Mouse (Mus musculus): ENCODE data around the gene Obscn.

Obscn gene

DNA sequence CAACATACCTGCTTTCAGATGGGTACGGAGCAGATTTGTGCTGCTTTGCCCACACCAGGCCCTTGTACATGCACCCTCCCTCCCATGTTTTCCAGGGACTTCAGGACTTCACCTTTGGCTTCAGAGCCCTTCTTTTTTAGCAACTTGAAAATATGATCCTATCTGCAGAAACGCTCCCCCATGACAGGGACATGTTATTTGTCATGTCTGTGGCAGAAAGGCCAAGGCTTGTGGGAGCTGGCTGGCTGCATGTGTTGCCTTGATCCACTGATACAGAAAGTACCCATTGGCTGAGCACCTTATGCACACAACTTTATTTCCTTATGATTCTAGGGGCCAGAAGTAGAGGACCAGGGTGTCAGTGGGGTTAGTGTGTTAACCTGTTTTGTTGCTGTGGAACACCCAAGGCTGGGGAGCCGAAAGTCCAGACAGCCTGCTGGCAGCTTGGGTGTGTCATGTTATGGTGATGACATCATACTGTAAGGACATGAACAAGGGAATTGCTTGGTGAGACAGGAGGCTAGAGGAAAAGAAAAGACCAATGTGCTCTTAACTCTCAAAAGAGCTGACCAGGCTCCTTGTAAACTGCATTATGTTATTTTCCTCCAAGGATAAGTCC, 150.8 kb downstream of the Obscn start:
- in situ Hi-C loops (cut with MboI; ENCODE audit: low sequenced_read_pairs) = no loop called here

DNA sequence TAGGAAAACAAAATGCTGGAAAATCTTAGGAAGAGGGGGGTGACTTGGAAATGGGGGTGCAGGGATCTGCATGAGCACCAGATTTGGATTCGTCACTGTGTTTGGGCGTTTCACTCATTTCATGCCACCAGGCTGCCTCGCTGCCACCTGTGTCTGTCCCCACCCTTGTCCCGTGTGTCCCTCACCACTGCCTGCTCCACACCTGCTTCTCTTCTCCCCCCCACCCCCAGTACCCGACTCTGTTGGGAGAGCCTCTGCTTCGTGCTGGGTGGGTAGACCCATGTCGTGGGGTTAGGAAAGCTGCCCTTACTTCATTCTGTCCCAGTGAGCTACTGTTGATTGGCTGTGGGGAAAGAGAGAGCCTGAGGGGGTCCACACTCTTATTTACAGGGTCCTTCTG, 151.5 kb downstream of the Obscn start:
- in situ Hi-C loops (cut with MboI; ENCODE audit: low sequenced_read_pairs) = no loop called here

DNA sequence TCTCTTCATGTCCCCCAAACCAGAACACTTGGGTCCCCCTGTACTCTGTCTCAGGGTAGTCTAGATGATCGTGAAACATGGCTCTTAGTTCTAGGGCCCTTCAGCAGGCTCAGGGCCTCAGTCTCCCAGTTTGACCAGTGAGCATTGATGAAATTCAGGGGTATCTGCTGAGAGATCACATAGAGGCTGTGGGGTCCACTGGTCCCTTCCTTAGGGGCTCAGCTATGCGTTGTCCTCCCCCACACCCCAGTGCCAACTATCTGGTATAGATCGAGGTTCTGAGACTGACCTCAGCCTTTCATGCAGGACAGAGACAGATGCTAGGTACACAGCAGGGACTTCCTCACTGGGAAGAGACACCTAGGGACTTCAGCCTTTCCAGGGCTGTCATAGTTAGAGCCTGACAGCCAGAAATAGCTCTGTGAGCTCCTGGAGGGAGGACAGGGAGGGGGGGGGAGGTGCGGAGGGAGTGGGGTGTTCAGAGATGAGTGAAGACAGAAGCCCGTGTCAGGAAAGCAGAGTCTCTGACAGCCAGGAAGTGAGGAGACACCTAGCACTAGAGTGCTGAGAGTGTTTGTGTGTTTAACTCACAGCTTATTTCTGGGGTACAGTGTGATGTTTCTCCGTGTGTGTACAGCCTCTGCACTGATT, 152.4 kb downstream of the Obscn start:
- in situ Hi-C loops (cut with MboI; ENCODE audit: low sequenced_read_pairs) = no loop called here

DNA sequence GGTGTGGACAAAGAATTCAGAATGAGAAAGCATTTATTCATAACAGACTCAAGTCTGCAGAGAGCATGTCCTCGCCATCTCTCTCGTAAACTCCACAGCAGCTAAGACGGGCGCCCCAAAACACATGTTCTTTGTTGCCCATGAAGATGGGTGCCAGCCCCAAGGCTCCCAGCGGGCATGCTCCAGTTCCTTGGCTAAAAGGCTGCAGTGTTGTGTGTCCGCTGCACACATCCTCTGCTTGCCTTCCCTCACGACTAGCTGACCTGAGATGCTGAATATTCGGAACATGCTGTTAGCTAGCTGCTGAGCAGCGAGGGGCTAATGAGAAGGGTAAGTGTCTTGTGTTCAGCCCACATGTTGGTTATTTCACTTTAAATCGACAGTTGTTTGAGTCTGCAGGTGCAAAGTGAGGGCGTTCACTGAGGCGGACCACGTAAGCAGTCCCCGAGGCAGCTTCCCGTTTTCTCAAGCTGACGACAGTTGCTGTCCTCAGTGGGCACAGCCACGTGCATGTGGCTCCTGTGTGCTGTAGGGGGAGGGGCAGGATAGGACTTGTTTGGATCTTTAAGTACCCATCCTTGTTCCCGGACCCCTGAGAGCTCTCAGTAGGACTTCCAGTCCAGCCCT, 153.6 kb downstream of the Obscn start:
- in situ Hi-C loops (cut with MboI; ENCODE audit: low sequenced_read_pairs) = no loop called here

DNA sequence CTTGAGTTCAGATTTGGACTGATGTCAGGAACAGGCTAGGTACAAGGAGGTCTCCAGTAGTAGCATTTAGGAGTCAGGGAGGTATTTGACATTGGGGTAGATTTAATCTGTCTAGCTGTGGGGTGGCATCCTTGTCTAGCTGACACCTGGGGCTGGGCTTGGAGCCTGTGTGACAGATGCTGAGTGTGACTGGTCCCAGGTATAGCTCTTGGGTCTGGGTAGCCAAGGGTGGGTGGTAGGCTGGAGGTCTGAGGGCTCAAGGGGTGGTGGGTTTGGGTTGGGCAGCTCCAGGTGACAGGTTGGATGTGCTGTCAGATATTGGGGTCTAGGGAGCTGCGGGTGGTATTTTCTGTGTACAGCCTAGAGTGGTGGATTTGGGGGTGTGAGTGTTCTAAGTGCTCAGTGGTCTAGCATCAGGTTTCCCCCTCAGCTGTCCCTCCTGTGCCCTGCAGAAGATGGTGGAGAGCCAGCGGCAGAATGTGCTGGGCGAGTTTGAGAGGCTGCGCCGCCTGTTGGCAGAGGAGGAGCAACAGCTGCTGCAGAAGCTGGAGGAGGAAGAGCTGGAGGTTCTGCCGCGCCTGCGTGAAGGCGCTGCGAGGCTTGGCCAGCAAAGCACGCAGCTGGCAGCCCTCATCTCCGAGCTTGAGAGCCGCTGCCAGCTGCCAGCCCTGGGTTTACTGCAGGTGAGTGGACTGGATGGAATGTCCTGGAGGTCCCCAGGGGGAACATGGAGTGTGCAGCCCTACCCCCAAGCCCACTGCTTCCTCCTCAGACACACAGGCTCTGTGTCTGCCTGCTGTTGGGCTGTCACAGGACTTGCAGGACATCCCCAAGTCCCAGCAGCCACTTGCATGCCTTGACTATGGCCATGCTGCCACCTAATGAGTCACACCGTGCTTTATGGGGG, 154.4 kb downstream of the Obscn start:
- in situ Hi-C loops (cut with MboI; ENCODE audit: low sequenced_read_pairs) = no loop called here

DNA sequence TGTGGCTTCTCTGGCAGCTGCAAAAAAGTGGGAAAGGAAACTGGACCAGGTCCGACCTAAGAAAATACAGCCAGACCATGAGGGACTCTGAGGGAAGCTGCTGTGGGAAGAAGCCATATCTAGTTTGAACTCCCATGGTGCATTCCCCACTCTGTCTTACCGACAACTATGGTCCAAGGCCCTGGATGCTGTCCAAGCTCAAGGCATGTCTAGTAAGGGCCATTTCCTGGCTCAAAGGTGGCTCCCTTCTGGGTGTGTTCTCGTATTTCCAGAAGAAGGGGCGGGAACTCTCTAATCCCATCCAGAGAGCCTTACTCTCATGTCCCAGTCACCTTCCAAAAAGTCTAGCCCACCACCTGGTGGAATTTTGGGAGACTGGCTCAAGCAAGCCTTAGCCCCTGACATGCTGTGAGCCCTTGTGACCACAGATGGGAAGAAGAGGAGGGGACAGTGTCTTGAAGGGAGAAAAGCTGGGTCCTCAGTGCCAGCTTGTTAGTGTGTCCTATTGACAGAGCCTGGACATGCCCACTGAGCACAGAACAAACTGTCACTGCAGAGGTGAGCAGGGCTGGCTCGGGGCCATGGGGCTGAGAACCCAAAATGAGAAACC, 155.7 kb downstream of the Obscn start:
- in situ Hi-C loops (cut with MboI; ENCODE audit: low sequenced_read_pairs) = no loop called here

DNA sequence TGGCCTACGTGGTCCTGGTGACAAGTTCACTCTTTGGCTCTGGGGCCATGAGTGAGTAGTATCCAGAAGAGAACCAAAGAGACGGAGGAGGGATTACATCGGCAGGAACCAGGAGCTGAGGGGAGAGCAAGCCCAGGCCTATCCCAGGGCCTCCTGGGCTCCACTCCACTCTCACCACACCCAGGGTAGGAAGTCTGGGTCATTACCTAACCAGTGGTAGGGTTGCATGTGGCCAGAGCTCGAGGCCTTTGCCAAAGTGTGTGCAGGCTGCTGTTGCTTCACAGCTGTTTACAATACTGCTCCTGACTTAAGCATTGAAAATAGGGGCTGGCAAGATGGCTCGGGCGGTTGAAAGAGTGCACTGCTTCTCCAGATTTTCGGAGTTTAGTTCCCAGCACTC, 156.5 kb downstream of the Obscn start:
- in situ Hi-C loops (cut with MboI; ENCODE audit: low sequenced_read_pairs) = no loop called here

DNA sequence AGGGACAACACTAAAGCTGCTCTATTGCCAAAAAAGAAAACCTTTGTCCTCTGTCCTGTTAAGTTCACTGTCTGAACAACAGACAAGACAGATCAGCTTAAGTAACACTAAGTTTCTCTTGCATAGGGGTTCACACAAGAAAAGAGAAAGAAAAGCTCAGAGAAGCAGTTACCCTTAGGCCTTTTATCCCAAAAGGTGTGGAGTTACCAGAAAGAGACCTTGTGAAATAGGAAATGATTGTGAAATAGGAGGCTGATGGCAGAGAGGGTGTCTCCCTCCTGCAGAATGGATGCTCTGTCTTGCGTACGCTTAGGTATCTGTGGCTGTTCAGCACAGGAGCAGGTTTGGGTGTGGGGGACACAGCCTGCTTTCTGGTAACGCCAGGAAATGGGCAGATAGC, 157.0 kb downstream of the Obscn start:
- in situ Hi-C loops (cut with MboI; ENCODE audit: low sequenced_read_pairs) = no loop called here

DNA sequence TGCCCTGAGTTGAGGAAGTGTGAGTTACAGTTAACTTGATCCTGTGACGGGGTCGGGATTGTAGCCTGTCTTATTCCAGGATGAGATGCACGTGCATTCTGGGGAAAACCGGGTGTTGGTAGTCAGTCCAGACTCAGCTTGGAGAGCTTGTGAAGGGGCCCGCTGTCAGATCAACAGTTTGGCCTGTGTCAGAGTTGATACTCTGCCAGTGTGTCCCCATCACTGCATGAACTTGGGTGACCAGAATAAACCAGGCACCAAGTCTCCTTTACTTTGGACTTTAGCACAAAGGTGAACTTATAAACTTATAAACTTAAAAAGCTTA, 157.5 kb downstream of the Obscn start:
- in situ Hi-C loops (cut with MboI; ENCODE audit: low sequenced_read_pairs) = no loop called here

DNA sequence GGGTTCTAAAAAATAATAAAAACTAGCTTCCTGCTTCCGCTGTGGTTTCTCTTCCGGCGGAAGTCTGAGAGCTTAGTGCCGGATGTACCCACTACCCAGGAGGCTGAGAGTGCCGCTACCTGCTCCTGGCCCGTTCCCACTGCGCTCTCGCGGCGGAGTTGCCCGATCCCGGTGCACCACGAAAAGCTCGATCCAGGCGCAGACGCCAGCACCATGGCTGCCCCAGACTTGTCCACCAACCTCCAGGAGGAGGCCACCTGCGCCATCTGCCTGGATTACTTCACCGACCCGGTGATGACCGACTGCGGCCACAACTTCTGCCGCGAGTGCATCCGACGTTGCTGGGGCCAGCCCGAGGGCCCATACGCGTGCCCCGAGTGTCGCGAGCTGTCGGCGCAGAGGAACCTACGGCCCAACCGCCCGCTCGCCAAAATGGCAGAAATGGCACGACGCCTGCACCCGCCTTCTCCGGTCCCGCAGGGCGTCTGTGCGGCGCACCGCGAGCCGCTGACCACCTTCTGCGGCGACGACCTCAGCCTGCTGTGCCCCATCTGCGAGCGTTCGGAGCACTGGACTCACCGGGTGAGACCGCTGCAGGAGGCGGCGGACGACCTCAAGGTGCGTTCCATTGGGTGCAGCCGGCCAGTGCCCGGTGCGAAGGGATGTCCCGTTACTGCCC, 158.0 kb downstream of the Obscn start, which contains the start of gene Trim11:
Trim11 (plus strand) TSS at position 67 of the 679 bp plus-strand sequence.
- in situ Hi-C loops (cut with MboI; ENCODE audit: low sequenced_read_pairs) = no loop called here

DNA sequence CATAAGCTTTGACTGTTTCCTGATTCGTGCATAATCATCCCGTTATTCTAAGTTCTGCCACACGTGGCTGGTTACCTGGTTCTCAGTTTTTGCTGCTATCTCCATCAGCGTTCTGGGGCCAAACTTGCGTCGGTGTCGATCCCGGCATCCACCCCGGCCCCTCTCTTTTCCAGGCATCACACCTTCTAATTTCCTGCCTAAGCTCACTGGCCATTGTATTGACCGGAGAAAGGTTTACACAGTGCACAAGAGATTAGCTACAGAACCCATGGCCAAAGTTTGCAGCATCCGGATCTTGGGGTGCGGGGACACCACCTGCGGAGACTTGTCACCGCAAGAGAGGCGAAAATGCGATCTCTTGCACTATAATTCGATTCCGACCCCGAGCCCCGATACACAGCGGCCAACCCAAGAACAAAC, 158.6 kb downstream of the Obscn start:
- in situ Hi-C loops (cut with MboI; ENCODE audit: low sequenced_read_pairs) = no loop called here

DNA sequence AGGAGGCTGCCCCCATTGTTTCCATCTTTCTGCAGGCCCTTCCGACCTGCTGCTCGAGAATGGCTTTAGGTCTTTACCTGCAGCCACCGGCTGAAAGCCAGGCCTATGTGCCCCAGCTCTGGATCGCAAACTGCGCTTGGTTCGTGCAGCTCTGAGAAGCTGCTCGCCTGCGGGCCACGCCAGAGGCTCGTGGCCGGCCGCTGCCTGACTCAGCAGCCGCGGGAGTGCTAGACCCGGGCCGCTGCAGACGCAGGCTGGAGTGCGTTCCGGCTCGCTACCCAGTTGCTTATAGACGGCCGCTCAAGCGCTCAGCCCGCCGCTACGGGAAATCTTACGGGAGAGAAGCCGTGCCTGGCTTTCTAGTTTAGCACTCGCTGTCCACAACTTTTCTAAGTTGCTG, 159.1 kb downstream of the Obscn start:
- in situ Hi-C loops (cut with MboI; ENCODE audit: low sequenced_read_pairs) = no loop called here

DNA sequence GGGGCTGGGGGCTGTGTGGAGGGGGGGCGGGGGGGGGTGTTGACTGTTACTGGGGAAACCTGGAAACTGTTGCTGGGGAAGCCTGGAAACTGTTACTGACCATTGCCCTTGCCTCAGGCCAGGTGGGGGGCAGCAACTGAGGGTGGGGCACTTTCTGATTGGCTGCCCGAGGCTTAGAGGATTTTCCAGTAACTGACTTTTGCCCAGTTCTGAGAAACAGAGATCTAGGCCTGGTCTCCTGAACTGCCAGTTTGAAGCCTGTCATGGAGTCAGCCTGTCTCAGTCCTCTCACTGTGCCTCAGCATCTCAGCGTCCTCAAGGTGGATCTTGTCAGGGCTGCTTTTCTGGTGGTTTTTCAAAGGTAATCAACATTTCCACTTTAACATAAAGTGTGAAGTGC, 161.8 kb downstream of the Obscn start:
- in situ Hi-C loops (cut with MboI; ENCODE audit: low sequenced_read_pairs) = no loop called here

DNA sequence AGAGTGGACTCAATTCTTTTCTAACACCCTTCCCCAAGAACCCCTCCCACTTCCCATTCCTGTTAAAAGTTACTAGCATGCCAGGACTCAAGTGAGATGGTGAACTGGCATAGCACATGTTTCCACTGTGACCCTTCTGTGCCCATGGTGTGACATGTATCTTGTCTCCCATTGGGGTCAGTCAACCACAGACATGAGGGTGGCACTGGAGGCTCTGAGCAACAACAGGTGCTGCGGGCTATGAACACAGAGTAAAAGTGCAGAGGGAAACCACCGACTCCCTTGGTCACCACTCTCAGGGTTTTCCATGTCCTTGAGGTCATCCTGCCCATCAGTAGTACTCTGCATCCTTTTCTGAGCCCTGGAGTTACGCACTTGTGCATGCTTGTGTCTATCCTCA, 164.4 kb downstream of the Obscn start:
- in situ Hi-C loops (cut with MboI; ENCODE audit: low sequenced_read_pairs) = no loop called here

DNA sequence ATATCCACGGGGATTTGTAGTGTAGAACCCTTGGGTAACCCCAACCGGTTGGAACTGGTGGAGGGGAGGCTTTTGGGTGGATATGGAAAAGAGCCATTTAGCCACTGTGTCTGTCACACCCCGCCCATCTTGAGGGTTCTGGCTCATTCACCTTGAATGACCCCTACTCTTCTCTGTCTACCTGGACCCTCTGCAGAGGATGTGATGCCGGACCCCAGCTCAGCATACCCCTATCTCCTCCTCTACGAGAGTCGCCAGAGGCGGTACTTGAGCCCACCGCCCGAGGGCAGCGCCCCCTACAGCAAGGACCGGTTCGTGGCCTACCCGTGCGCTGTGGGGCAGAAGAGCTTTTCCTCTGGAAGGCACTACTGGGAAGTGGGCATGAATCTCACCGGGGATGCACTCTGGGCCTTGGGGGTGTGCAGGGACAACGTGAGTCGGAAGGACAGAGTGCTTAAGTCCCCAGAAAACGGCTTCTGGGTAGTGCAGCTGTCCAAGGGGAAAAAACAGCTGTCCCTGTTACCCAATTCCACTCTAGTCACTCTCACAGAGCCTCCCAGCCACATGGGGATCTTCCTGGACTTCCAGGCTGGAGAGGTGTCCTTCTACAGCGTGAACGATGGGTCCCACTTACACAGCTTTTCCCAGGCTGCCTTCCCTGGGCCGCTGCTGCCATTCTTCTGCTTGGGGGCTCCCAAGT, 165.2 kb downstream of the Obscn start:
- in situ Hi-C loops (cut with MboI; ENCODE audit: low sequenced_read_pairs) = no loop called here

DNA sequence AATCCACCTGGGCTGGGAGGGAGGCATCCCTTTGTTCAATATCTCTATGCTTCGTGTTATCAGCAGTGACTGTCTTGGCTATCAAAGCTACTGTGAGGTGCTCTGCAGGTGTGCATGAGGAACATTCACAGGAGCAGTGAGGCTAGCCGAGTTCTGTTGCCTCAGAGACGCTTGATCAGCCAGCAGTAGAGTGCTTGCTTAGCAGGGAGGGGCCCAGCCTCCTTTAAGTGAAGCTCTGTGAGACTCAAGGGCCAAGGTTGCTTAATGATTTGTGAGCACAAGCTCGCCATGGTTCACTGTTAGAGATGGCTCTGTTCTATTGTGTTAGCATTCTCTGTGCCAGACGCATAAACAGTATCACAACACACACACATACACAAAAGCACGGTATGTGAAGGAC, 166.5 kb downstream of the Obscn start:
- in situ Hi-C loops (cut with MboI; ENCODE audit: low sequenced_read_pairs) = no loop called here

DNA sequence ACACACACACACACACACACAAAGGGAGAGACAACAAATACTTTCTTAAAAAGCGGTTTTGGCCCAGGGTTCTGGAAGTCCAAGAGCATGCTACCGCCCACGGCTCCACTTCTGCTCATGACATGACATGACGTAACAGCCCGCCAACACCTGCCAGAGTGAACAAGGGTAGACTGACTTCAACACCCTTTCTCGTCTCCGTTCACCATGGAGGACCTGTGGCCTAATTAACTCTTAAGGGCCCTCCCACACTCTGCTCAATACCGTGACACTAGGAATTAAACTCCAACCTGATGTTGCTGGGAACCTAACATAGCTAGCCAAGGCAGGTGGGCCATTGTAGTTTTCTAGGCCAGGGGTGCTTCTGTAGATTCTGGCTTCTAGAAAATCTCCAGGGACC, 167.2 kb downstream of the Obscn start:
- in situ Hi-C loops (cut with MboI; ENCODE audit: low sequenced_read_pairs) = no loop called here

DNA sequence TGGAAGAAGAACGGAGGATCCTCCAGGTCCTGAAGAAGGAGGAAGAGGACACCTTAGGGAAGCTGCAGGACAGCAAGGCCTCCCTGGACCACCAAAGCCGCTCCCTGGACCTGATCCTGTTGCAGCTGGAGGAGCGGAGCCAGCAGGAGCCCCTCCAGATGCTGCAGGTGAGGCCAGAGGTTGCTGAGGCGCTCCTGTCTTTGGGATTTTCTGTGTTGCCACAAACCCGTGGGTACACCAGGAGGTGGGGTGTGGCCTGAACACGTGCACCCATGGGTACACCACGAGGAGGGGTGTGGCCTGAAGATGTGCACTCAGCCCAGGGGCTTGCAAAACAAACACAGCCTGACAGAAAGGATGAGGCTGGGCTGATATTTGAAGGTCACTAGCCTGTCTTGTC, 167.7 kb downstream of the Obscn start:
- in situ Hi-C loops (cut with MboI; ENCODE audit: low sequenced_read_pairs) = no loop called here

DNA sequence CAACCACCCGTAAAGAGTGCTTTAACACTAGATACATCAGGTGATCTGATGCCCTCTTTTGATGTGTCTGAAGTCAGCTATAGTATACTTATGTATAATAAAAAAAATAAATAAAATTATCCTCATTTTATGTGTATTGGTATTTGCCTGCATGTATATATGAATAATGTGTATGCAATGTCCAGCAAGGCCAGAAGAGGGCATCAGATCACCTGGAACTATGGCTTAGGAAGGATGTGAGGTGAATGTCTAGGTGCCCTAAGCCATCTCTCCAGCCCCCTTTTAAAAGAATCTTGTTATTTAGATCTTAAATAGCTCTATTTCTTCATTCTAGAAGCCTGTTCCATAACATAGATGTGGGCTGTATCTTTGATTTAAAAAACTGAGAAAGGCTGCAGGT, 168.9 kb downstream of the Obscn start:
- in situ Hi-C loops (cut with MboI; ENCODE audit: low sequenced_read_pairs) = no loop called here

Measured in CH12F3 (cell line).